Mouse (Mus musculus): ENCODE measurements around the gene Vkorc1l1. TPM values are rescaled to one million over a fixed set of nuclear protein-coding genes. Genes with fewer than 3 reads are reported as not detected.

Vkorc1l1 gene
- polyA plus RNA-seq, 1 experiment from 2014 or later: 25.8 TPM

- Histone ChIP-seq H3K36me3 (peaks cover 42% of the 10 kb centered on the region), H3K27ac (no peak overlapping the region)
These were observed 51.6 kb downstream of the Vkorc1l1 start for GRCm38 (mm10) chr5:129993374-129993773.

GRCm38 (mm10) chr5:129994989-129995388 lies 53.2 kb downstream of the Vkorc1l1 start:
- no peak for DNase-seq (ENCODE audit: low spot score)
- Histone ChIP-seq H3K9me3 (no peaks in the 10 kb centered on the region), H3K36me3 (peaks cover 34% of the 10 kb centered on the region), H3K27me3 (ENCODE audit: insufficient read depth, poor library complexity, severe bottlenecking) (no peaks in the 10 kb centered on the region), H3K4me1 (no peaks in the 10 kb centered on the region), H3K4me3 (no peak overlapping the region), H3K27ac (no peak overlapping the region)
- WGBS: 94% methylated on average over 7 of the region's 7 CpGs

More at GRCm38 (mm10) chr5:129993374-129993773, 51.6 kb downstream of the Vkorc1l1 start:
- Histone ChIP-seq H3K4me1 (no peaks in the 10 kb centered on the region), H3K4me3 (no peak overlapping the region), H3K9me3 (no peaks in the 10 kb centered on the region), H3K27me3 (ENCODE audit: insufficient read depth, poor library complexity, severe bottlenecking) (no peaks in the 10 kb centered on the region)
- 92% methylated on average over 14 of the region's 14 CpGs for WGBS
- no peak for DNase-seq (ENCODE audit: low spot score)

- DNase-seq (ENCODE audit: low spot score): no peak
- Histone ChIP-seq H3K27me3 (ENCODE audit: insufficient read depth, poor library complexity, severe bottlenecking) (no peaks in the 10 kb centered on the region), H3K4me1 (peaks cover 17% of the 10 kb centered on the region), H3K27ac (no peak overlapping the region), H3K9me3 (no peaks in the 10 kb centered on the region), H3K4me3 (no peak overlapping the region), H3K36me3 (peaks cover 29% of the 10 kb centered on the region)
- WGBS: 66% methylated on average over 19 of the region's 19 CpGs
These were observed 55.9 kb downstream of the Vkorc1l1 start for GRCm38 (mm10) chr5:129997700-129998099.

GRCm38 (mm10) chr5:129999097-129999496 lies 57.3 kb downstream of the Vkorc1l1 start:
- H3K27me3 ChIP-seq (ENCODE audit: insufficient read depth, poor library complexity, severe bottlenecking): no peaks in the 10 kb centered on the region
- no peak overlapping the region for H3K27ac ChIP-seq
- peaks cover 19% of the 10 kb centered on the region; the same call in 1 of the 2 replicates for H3K36me3 ChIP-seq
- WGBS: 39% methylated on average over 4 of the region's 4 CpGs
- H3K4me1 ChIP-seq: peaks cover 22% of the 10 kb centered on the region
- H3K9me3 ChIP-seq: no peaks in the 10 kb centered on the region
- DNase-seq (ENCODE audit: low spot score): no peak
- H3K4me3 ChIP-seq: no peak overlapping the region

GRCm38 (mm10) chr5:130000735-130001134 lies 59.0 kb downstream of the Vkorc1l1 start:
- H3K27me3 ChIP-seq (ENCODE audit: insufficient read depth, poor library complexity, severe bottlenecking): no peaks in the 10 kb centered on the region
- WGBS: 90% methylated on average over 12 of the region's 12 CpGs
- DNase-seq (ENCODE audit: low spot score): no peak
- H3K4me3 ChIP-seq: no peak overlapping the region
- H3K9me3 ChIP-seq: no peaks in the 10 kb centered on the region
- no peak overlapping the region for H3K27ac ChIP-seq
- peaks cover 22% of the 10 kb centered on the region for H3K4me1 ChIP-seq
- peaks cover 14% of the 10 kb centered on the region; the same call in 1 of the 2 replicates for H3K36me3 ChIP-seq

GRCm38 (mm10) chr5:130001356-130001987 lies 59.7 kb downstream of the Vkorc1l1 start:
- no peaks in the 10 kb centered on the region for H3K9me3 ChIP-seq
- peaks cover 10% of the 10 kb centered on the region; the same call in 1 of the 2 replicates for H3K36me3 ChIP-seq
- WGBS: 71% methylated on average over 5 of the region's 5 CpGs
- peak overlapping the region; percentile 94 for H3K27ac ChIP-seq
- no peak for DNase-seq (ENCODE audit: low spot score)
- peaks cover 22% of the 10 kb centered on the region for H3K4me1 ChIP-seq
- peak overlapping the region; percentile 82 for H3K4me3 ChIP-seq
- no peaks in the 10 kb centered on the region for H3K27me3 ChIP-seq (ENCODE audit: insufficient read depth, poor library complexity, severe bottlenecking)

- Histone ChIP-seq H3K9me3 (no peaks in the 10 kb centered on the region), H3K36me3 (peaks cover 9% of the 10 kb centered on the region; the same call in 1 of the 2 replicates), H3K27ac (peak within 1 kb of the TSS; percentile 94), H3K4me3 (peak within 1 kb of the TSS; percentile 82), H3K4me1 (peaks cover 22% of the 10 kb centered on the region), H3K27me3 (ENCODE audit: insufficient read depth, poor library complexity, severe bottlenecking) (no peaks in the 10 kb centered on the region)
- WGBS: under 1% methylated on average over 39 of the region's 39 CpGs
- peak; percentile 96 for DNase-seq (ENCODE audit: low spot score)
These were observed 60.8 kb downstream of the Vkorc1l1 start, which contains the start of gene Gusb for GRCm38 (mm10) chr5:130002301-130003146. Gene Gusb, minus strand, starts transcription at chr5:130003049.

- WGBS: 46% methylated on average over 7 of the region's 7 CpGs
- DNase-seq (ENCODE audit: low spot score): no peak
- no peaks in the 10 kb centered on the region for H3K27me3 ChIP-seq (ENCODE audit: insufficient read depth, poor library complexity, severe bottlenecking)
These were observed 61.5 kb downstream of the Vkorc1l1 start for GRCm38 (mm10) chr5:130003229-130003628.

GRCm38 (mm10) chr5:130007344-130007743 lies 65.6 kb downstream of the Vkorc1l1 start:
- H3K9me3 ChIP-seq: peaks cover 11% of the 10 kb centered on the region
- H3K4me1 ChIP-seq: peaks cover 9% of the 10 kb centered on the region
- H3K27ac ChIP-seq: no peak overlapping the region
- DNase-seq (ENCODE audit: low spot score): no peak
- H3K27me3 ChIP-seq (ENCODE audit: insufficient read depth, poor library complexity, severe bottlenecking): no peaks in the 10 kb centered on the region
- no peak overlapping the region for H3K4me3 ChIP-seq
- peaks cover 21% of the 10 kb centered on the region for H3K36me3 ChIP-seq
- 89% methylated on average over 1 of the region's 1 CpGs for WGBS

More at GRCm38 (mm10) chr5:130003229-130003628, 61.5 kb downstream of the Vkorc1l1 start:
- H3K4me1 ChIP-seq: peaks cover 22% of the 10 kb centered on the region
- no peaks in the 10 kb centered on the region for H3K9me3 ChIP-seq
- peak overlapping the region; percentile 82 for H3K4me3 ChIP-seq
- peak overlapping the region; percentile 94 for H3K27ac ChIP-seq
- H3K36me3 ChIP-seq: peaks cover 9% of the 10 kb centered on the region; the same call in 1 of the 2 replicates

GRCm38 (mm10) chr5:130008034-130008590 lies 66.3 kb downstream of the Vkorc1l1 start:
- H3K27me3 ChIP-seq (ENCODE audit: insufficient read depth, poor library complexity, severe bottlenecking): no peaks in the 10 kb centered on the region
- peaks cover 11% of the 10 kb centered on the region for H3K9me3 ChIP-seq
- WGBS: 73% methylated on average over 6 of the region's 6 CpGs

GRCm38 (mm10) chr5:130009784-130010183 lies 68.0 kb downstream of the Vkorc1l1 start:
- peaks cover 11% of the 10 kb centered on the region for H3K9me3 ChIP-seq
- WGBS: 85% methylated on average over 4 of the region's 4 CpGs
- DNase-seq (ENCODE audit: low spot score): no peak
- H3K36me3 ChIP-seq: peaks cover 32% of the 10 kb centered on the region
- no peak overlapping the region for H3K27ac ChIP-seq
- H3K4me1 ChIP-seq: no peaks in the 10 kb centered on the region
- no peak overlapping the region for H3K4me3 ChIP-seq
- no peaks in the 10 kb centered on the region for H3K27me3 ChIP-seq (ENCODE audit: insufficient read depth, poor library complexity, severe bottlenecking)

More at GRCm38 (mm10) chr5:130008034-130008590, 66.3 kb downstream of the Vkorc1l1 start:
- Histone ChIP-seq H3K4me1 (peaks cover 2% of the 10 kb centered on the region), H3K27ac (no peak overlapping the region), H3K36me3 (peaks cover 28% of the 10 kb centered on the region), H3K4me3 (no peak overlapping the region)
- DNase-seq (ENCODE audit: low spot score): no peak

- Histone ChIP-seq H3K9me3 (peaks cover 11% of the 10 kb centered on the region), H3K27ac (no peak overlapping the region), H3K27me3 (ENCODE audit: insufficient read depth, poor library complexity, severe bottlenecking) (no peaks in the 10 kb centered on the region), H3K4me3 (no peak overlapping the region), H3K36me3 (peaks cover 44% of the 10 kb centered on the region), H3K4me1 (no peaks in the 10 kb centered on the region)
- WGBS: 88% methylated on average over 5 of the region's 5 CpGs
- no peak for DNase-seq (ENCODE audit: low spot score)
These were observed 69.2 kb downstream of the Vkorc1l1 start for GRCm38 (mm10) chr5:130010961-130011360.

Measured in heart, embryonic 10.5 days (tissue).